Mouse (Mus musculus) cerebellum, postnatal 25 days (tissue): ENCODE data around the gene Tuba1b.
A peak's percentile ranks its signal among the peaks of the same experiment; 100 is the strongest.

ENCODE experiments used
- DNase-seq, 2 experiments: peaks; one replicate each; pipeline ENCODE4 v3.0.0; 2021; ENCODE audit warnings: mixed read lengths in 2 of 2

The Tuba1b gene

DNA sequence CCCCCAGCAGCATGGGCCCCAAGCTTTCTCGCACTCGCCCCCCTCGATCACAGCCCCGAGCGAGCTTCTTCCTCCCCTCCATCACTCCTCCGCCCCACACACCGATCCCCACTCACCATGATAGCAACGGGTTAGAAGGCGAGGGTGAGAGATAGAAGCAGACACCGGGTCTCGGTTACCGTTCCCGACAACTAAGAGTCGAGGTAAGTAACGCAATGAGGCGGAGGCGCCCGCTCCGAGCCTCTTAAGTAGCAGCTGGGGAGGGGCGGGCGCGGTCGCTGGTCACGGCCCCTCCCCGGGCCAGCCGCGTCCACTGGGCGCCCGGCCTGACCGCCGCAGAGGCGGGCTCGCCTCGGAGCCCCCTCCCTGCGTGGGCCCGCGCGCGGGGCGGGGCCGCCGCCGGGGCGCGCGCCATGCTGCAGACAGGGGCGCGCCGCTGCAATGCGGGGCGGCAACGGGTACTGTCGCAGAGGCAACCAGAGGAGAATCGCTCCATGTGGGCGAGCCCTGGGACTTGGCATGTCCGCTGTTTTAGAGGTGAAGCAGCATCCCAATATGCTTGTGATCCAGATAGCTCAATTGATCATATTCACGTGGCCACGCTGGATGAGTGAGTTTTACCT, at the start of gene Tuba1b:
Gene Tuba1b (minus strand): TSS at position 349 of the 623 bp plus-strand sequence.
- DNase-seq, result peak; percentile 93 to 96

DNA sequence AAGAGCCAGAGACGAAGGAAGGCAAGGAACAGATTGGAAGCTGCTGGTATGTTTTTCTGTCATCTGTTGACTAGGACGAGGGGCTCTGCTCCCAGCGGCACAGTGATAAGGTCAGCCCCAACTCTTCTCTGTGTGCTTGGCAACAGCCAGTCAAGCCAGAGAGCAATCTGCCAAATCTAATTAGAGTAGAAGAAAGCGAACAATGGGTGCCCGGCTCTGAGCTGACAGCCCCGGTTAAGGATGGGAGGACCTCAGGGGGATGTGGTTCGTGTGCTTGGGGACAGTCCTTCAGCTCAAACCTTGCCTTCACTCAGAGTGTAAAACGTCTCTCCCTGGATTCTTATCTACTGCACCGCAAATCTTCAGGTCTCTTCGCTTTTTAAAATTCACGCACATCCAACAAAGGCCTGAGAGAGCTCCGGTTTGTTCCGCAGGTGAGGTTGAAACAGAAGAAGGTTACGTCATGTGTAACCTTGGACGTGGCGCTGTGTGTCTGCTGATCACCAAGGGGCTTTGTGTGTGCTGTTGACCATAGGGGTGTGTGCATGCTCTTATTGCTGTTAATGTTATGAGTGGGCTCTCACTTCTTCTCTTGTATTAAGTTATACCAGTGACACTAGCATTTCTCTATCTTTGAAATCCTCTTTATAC, 49.2 kb upstream of the Tuba1b start:
- peak; percentile 49 to 61 for DNase-seq

DNA sequence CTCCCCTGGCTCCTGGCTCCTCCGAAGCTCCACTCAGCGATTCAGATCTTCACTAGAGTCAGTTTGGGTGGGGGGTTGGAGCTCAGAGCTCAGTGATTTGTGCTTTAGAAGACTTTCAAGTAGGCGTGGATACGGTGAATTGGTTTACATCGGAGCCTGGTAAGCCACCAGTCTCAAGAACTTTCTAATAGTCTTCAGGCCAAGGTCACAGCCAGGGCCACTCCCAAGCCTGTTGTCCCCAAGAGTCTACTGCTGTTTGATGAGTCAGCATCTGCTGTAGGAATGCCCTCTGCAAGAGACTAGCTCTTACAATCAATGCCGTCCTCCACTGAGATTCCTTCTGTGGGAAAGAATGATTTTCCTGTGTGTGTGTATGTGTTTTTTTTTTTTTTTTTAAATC, 47.7 kb upstream of the Tuba1b start:
- no peak for DNase-seq

DNA sequence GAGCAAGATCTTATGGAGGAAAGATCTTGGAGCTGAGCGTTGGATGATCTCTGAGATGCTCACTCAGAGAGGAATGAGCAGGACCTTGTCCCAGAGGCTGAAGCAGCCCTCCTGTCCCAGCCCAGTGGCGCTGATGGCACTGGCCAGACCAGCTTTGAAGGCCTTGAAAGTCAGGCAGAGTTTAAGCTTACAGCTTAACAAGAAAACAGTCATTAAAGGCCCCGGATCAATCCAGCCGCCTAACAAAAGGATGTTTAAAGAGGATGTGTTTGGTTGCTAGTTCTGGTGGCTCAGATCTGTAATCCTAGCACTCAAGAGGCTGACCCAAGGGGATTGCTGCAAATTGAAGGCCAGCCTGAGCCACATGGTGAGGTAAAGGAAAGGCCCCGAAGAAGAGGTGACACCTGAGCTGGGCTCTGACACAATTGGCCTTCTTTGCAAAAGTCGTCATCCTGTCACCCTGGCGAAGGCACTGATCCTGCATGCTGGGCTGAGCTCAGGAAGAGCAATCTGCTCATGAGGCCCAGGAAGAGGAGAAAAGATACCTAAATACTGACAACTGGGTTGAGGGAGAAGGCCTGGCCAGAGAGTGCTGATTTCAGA, 45.7 kb upstream of the Tuba1b start:
- peak in 1 of 2 experiments; percentile 36 for DNase-seq

DNA sequence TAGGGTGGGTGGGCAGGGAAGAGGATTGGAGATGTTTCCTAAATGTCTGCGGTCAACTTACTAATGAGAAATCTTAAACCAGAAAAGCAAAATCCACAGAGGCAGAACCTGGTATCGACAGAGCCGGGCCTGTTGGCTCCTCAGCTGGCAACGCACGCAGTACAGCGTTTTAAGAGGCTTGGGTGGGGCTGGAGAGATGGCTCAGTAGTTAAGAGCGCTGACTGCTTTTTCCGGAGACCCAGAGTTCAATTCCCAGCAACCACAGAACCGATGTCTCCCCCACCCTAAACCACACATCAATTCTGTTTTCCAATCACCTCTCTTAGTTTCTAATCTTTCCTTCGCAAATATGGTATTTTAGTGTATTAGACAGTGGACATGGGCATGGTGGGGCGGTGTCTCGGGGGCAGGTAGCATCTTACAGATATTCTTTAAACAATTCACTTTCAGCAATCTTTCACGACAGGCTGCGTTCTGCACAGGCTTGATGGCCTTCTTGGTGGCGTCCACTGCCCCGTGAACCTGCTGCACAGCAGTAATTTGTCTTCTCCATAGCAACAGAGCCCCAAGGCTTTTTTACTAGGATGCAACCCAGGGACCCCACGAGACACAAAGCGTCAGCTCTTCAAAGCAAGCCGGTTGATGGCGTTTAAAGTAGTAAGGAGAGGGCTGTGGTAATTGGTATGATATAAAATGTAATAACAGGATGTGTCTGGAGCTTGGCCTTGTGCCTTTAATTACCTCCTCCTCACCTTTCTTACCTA, 44.2 kb upstream of the Tuba1b start:
- peak in 1 of 2 experiments; percentile 16 for DNase-seq

DNA sequence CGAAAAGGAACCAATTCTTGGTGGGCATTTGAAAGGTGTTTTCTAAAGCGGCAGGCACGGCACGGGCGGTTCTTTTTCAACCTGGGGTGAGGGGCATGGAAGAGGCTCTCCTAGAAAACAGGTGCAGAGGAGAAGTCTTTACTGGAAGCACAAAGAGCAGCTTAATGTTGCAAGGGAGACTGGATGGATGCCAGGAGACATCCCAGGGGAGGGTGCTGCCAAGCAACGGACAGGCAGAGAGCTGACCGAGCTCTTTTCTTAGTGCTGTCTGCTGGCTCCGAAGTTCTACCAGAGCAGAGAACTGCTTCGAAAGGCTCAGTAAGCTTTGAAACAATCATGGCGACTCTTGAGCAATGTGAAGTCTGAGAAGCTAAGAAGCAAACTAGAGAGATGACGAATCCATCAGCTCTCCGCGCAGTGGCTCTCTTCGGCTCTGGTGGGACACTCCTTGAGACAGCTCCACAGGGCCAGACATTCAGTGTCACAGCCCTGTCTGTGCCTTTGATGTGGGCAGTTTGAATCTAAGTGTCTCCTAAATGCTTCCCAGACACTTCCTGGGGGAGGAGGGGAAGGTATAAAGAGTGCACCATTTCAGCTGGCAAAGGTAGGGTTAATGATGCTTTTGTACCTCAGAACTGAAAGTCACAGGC, 43.5 kb upstream of the Tuba1b start:
- peak in 1 of 2 experiments; percentile 69 for DNase-seq

DNA sequence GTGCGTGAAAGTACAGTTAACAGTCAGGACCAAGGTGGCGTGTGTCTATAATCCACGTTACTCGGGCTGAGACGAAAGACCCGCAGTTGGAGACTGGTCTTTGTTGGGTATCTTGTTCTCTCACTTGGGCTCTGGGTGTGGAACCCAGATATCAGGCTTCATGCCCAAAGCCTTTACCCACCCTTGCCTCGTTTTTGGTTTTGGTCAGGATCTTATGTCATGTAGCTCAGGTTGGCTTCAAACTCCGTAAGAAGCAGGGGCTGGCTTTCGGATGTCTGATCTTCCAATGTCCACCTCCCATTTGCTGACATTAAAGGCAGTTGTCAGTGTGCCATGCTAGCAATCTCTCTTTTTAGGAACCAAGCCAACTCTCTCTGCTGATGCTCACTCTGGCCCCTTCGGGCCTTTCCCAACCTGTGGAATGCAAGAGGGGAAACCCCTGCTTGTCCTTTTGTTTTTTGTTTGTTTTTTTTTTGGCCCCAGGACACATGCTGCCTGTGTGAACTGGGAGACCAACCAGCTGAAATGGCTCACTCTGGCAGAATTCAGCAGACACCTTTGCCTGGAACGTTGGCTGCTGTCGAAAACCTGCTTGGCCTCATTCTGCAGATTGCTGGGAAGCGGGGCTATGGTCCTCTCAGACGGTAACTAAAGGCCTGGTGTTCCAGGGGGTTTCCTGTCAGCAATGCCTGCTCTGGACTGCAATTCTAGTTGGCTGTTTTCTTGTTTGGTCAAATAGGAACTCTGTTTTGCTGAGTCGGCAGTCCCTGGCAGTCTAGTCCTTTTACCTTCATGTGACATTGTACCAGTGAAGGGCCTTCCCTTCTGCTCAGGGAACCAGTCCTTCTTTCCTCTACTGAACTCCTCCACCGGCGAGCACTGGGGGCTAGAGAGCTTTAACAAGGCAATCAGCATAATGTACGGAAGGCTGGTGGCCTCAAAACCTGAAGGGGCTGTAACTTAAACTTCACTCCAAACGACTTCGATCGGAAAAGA, 42.7 kb upstream of the Tuba1b start:
- DNase-seq, result peak in 1 of 2 experiments; percentile 31

DNA sequence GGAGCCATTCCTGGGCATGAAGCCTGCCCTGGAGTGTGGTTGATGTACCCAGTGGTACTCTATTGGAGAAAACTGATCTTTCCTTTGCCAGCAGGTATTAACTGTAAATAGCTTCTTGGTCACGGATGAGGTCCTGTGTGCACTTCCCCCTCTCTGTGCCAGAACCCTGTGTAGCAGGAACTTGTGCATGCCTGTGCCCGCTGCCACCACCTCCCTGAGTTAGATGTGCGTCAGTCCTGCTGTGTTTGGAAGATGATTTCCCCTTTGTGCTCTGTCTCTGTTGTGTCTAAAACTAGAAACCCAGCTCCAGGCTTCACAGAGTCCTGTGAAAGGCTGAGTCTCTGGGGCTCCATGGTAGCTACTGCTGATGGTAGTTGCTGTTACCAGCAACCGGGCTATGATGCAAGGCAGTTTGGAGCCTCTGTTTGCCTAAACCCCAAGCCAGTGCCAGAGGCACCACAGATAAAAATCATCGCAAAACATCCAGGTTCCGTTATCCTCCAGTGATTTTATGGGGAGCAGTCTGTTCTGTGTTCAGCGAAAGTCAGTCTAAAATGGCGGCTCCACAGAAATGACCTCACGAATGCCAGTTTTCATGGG, 38.8 kb upstream of the Tuba1b start:
- DNase-seq, result peak; percentile 63 to 65

DNA sequence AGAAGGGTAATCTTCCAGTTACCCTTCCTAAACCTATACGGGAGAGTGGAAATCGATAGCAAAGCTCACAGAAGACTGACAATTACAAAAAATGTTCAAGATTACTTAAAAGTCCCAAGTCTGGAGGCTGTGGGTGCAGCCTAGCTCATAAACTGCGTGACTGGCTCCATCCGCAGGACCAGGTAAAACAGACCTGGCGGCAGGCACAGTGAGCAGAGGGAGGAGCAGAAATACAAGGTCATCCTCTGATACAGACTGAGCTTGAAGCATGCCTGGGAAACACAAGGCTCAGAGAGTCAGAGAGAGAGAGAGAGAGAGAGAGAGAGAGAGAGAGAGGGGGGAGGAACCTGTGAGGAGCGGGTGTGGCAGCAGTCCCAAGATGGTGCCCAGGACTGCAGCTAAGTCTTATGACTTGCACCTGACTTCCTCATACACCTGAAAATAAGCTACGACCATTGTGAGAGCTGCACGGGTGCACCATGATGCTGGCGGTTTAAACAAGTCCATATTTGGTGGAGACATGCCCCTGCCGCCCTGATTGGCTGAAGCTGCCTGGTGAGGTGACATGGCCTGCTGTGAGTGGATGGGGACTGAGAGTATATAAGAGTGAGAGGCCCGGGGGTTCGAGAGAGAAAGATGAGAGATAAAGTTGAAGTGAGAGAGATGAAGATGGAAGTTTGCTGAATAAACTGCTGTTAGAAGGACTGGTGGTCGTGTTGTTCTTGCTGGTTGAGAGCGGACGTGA, 37.4 kb upstream of the Tuba1b start:
- peak; percentile 46 to 51 for DNase-seq

DNA sequence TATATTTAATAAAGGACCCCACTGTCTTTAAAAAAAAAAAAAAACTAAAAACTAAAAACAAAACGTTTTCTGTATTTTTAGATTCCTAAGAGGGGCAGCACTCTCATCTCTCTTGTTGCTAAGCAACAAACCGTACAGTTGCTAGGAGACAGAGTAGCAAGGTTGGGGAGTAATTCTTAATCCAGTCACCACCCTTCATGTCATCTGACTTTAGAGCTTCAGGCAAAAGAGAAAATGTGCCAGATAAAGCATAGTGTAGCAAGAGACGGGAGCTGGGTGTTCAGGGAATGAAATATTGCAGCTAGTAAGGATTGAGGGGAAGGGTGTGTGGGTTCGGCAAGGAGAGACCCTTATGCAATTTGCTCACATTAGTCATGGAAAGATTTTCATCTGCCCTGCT, 36.7 kb upstream of the Tuba1b start:
- DNase-seq, result peak in 1 of 2 experiments; percentile 18

DNA sequence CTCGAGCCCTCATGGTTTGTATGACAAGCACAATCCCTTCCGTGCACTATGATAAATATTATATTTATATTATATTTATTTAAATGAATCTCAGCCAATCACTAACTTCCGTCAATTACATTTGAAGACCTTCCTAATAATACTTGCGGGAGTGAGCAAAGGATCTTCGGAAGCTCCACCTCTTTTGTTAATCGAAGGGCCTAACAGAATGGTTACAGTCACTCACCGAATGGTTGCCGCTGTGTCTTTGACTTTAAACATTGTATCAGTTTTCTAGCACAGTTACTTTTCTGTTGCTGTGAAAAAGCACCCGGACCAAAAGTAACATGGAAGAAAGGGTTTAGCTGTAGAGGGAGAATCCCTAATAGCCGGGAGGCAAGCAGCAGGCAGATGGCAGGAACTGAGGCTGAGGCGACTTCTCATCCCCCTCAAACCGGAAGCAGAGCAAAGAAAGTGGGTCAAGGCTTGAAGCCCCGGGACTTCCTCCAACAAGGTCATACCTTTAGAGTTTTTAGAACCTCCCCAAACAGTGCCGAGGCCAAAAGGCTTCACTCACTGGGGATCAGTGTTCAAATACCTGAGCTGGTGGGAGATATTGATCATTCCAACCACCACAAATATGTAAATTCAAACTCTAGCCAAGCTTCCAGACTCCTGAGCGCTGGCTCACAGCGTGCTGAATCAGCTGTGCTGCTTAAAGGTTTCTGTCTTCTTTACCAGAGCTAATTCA, 35.2 kb upstream of the Tuba1b start:
- DNase-seq, result peak in 1 of 2 experiments; percentile 22

DNA sequence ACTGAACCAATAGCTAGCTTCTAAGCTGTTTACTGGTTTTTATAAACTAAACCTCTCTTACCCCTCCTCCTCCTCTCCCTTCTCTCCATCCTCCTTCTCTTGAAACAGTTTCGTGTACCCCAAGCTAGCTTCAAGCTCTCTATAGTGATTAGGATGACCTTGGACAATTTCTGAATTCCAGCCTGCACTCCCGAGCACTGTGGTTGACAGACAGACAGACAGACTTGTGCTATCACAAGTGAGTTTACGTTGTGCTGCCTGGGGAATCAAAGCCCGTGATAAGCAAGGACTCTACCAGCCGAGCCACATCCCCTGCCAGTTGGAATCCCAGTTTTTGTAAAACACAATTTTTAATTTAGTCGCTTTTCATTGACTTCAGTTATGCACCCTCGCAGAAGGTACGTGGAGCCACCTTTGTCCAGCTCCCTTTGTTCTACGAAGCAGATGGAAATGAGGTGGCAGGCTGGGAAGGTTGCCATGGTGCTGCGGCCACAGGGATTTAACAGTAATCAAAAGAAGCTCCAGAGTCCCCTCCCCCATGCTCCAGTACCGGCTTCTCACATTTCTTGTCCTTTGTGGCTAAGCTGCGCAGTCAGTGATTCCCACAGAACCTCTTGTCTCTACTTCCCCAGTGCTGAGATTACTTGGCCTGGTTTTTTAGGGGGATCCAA, 34.5 kb upstream of the Tuba1b start:
- DNase-seq, result peak; percentile 84 to 90

DNA sequence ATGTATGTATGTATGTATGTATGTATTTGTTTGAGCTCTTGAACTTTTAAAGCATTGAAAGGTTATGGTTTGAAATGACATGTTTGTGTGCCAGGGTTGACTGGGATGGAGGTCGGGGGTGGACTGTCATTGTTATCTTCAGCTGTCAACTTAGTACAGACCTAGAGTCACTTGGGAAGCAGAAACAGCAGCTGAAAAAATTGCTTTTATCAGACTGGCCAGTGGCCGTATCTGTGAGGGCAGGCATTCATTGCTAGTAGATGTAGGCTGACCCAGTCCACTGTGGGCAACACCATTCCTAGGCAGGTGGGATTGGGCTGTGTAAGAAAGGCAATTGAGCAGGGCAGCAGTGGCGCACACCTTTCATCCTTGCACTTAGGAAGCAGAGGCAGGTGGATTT, 25.2 kb upstream of the Tuba1b start:
- DNase-seq, result no peak

DNA sequence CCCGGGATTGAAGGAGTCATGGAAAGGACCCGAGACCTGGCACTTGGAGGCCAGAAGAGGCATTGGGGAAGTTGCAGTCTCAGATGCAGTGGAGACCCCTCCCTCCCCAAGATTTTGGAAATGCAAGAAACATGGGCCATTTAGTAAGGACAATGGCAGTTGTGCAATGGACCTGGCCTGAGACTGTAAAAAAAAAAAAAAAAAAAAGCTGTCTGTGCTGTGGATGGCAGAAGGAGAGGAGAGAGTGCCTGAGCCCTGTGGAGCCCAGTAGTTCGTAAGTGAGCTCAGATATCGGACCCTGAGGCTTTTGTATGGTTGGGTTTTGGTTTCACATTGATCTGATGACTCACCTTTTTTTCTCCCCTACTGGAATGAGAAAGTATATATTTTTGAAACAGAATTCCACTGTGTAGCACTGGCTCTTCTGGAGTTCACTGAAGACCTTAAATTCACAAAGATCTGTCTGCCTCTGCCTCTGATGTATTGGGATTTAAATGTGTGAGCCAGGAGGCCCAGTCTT, 24.6 kb upstream of the Tuba1b start:
- no peak for DNase-seq

DNA sequence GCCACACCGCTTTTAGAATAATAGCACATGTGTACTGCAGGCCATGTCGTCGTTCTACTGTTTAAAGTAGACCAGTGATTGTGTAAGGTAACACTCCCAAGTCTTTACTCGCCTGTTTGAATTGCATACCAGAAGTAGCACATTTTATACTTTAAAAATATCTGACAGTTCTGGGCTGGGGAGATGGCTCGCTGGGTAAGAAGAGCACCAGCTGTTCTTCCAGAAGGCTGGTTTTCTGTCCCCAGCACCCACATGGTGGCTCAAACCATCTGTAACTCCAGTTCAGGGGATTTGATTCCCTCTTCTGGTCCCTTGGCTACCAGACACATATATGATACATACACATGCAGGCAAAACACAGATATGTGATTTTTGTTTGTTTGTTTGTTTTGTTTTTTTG, 23.1 kb upstream of the Tuba1b start:
- DNase-seq, result no peak

DNA sequence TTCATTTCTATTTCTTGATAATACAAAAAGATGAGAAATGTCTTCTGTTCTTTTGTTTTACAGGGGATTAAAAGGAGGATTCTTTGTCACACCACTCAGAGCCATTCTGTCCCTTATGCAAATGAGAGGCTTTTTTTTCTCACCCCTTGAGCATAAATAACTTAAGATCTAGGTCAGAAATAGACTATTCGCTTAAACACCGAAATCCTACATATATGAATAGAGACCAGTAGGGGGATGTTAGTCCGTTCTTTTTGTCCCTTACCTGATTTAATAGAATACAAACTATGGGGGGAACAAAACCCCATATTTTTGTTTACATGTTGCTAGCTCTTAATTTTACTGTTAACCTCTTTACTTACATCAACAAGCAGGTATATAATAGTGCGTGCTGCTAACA, 21.6 kb upstream of the Tuba1b start:
- no peak for DNase-seq

DNA sequence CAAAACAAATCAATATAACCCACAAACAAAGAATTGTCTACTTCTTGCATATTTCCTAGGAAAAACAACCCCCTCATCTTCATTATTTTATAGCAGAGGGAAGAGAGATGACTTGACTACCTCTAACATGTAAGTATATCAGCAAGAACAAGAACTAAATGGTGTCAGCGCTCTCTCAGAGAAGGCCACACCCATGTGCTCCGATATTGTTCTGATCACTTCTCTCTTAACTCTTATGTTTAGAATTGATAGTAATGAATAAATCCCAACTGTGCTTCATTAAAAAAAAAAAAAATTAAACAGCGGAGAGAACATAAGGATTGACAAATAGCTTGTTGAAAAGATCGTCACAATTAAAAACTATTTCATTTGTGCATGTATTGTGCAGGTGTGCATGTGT, 21.0 kb upstream of the Tuba1b start:
- DNase-seq, result no peak

DNA sequence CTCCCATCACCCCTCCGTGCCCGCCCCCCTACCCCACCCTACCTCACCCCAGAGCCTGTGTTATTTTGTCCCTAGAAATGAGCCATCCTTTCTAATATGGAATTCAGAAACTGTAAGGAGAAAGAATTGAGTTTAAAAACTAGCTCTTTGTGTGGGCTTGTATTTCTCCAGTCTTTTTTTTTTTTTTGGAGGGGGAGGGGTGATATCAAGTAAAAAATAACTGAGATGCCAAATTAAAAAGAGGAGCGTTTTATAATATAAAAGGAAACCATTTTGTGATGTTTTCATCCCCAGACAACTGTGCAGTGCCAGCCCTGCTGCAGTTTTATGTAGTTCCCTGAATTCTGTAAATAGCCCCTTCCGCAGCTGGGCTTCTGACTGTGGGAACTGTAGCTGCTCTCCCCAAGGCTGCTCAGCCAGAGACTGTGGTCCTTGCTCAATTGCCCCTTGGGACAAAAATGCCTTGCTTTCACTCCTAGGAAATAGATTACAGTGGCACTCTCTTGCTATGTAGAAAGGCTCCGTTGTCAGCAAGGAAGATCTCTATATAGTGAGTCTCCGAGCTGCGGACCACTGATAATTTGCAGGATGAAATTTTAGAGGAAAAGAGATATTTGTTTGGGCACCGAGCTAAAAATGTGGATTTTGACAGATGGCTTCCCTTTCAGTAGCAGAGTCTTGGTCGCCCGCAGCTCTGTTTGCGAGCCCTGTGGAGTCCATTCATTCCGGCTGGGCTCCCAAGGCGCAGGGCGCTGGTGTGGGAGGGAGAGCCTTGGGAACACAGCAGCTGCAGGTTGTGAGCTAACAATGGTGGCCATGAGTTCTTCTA, 20.3 kb upstream of the Tuba1b start:
- peak; percentile 74 to 77 for DNase-seq
